Mouse (Mus musculus) intestine, embryonic 14.5 days (tissue): ENCODE measurements around the gene Casp7. TPM values are rescaled to one million over a fixed set of nuclear protein-coding genes. Genes with fewer than 3 reads are reported as not detected.

Experiments used
- ATAC-seq: fragments of 200-750 bp; cut with Nextera tagmentation; replicated peaks from 2 replicates; pipeline ENCODE4 v1.8.0; 2017; ENCODE audit warnings: low read depth, moderate number of reproducible peaks, moderate TSS enrichment, moderate library complexity; ENCODE audit not compliant: low FRiP score, low TSS enrichment
- DNase-seq: peaks from one replicate; pipeline ENCODE4 v3.0.0-alpha.2; 2018; ENCODE audit warnings: low spot score
- H3K27ac ChIP-seq: fragments of 300-500 bp; sonication (generic); 2 replicates; pipeline ENCODE4 v1.5.1; 2014; ENCODE audit warnings: low read depth, mild to moderate bottlenecking, control low read depth
- H3K27me3 ChIP-seq: fragments of 300-500 bp; sonication (generic); replicated peaks from 2 replicates; pipeline ENCODE4 v1.6.1; 2014; ENCODE audit warnings: low read length, control low read depth; ENCODE audit not compliant: control insufficient read depth, insufficient read depth
- H3K36me3 ChIP-seq: fragments of 300-500 bp; sonication (generic); 2 replicates; pipeline ENCODE4 v1.6.1; 2014; ENCODE audit warnings: low read length, control low read depth; ENCODE audit not compliant: control insufficient read depth, insufficient read depth
- H3K4me1 ChIP-seq: fragments of 300-500 bp; sonication (generic); replicated peaks from 2 replicates; pipeline ENCODE4 v1.6.1; 2014; ENCODE audit warnings: low read length, control low read depth, mixed read lengths; ENCODE audit not compliant: control insufficient read depth, insufficient read depth
- H3K4me2 ChIP-seq: fragments of 300-500 bp; sonication (generic); 2 replicates; pipeline ENCODE4 v1.6.1; 2014; ENCODE audit warnings: low read length
- H3K4me3 ChIP-seq: fragments of 300-500 bp; sonication (generic); 2 replicates; pipeline ENCODE4 v1.5.1; 2014; ENCODE audit warnings: low read depth, low read length, control low read depth, mixed read lengths
- H3K9ac ChIP-seq: fragments of 300-500 bp; sonication (generic); 2 replicates; pipeline ENCODE4 v1.6.1; 2014; ENCODE audit warnings: mild to moderate bottlenecking, low read length
- H3K9me3 ChIP-seq: fragments of 300-500 bp; sonication (generic); 2 replicates; pipeline ENCODE4 v1.6.1; 2016; ENCODE audit warnings: low read length, control low read depth; ENCODE audit not compliant: control insufficient read depth
- WGBS: fragments of 180-500 bp; shearing (Covaris S2); extraction: QIAGEN DNeasy Blood & Tissue Kit; methylation state at CpG from one replicate; pipeline ENCODE4 v1.1.7; 2014; 5-methylcytosine and 5-hydroxymethylcytosine counted together
- polyA plus RNA-seq: library from polyadenylated mRNA; unstranded; fragments of >200 nt; fragmentation: Nextera tagmentation; extraction: Ambion mirVana; gene quantifications from 2 replicates; pipeline ENCODE4 v1.2.1, GENCODE M21; 2014

Casp7 gene
- polyA plus RNA-seq, 1 experiment from 2014 or later, result 27.1 TPM

DNA sequence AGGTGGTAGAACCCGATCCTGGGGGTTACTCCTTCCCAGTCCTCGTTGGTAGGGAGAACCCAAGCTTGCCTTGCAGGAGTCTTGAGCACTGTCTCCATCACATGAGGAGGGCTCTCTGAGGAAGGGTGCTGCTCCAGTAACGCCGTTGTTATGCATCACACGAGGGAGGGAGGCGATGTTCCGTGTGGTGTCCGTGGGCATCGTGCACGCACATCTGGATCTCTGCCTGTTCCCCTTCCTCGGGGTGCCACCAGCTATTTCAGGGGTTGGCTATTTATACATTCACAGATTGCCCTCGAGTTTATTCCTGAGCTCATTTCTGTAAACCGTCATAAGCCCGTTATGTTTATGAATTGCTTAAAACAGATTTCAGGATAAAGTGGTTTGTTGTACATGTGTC is 46.5 kb downstream of the Casp7 start:
- peaks cover 4% of the 10 kb centered on the region; the same call in 1 of the 2 replicates for H3K36me3 ChIP-seq
- no peaks in the 10 kb centered on the region for H3K27me3 ChIP-seq
- ATAC-seq, result no peak
- peaks cover 27% of the 10 kb centered on the region for H3K4me1 ChIP-seq
- no peaks in the 10 kb centered on the region for H3K9me3 ChIP-seq
- no peak for DNase-seq
- H3K27ac ChIP-seq, result peak overlapping the region; percentile 73; the same call in 1 of the 2 replicates
- H3K4me2 ChIP-seq, result no peak overlapping the region
- WGBS, result 64% methylated on average over 14 of the region's 14 CpGs
- no peak overlapping the region for H3K4me3 ChIP-seq
- no peak overlapping the region for H3K9ac ChIP-seq

GRCm38 (mm10) chr19:56448784-56449183 is 51.9 kb downstream of the Casp7 start:
- no peak overlapping the region for H3K9ac ChIP-seq
- no peak overlapping the region for H3K4me2 ChIP-seq
- ATAC-seq, result no peak
- no peaks in the 10 kb centered on the region for H3K36me3 ChIP-seq
- H3K27me3 ChIP-seq, result no peaks in the 10 kb centered on the region
- no peak overlapping the region for H3K27ac ChIP-seq
- 93% methylated on average over 4 of the region's 4 CpGs for WGBS
- no peak overlapping the region for H3K4me3 ChIP-seq
- no peaks in the 10 kb centered on the region for H3K9me3 ChIP-seq
- DNase-seq, result no peak
- H3K4me1 ChIP-seq, result peaks cover 18% of the 10 kb centered on the region

GRCm38 (mm10) chr19:56449537-56449936 is 52.6 kb downstream of the Casp7 start:
- no peak for ATAC-seq
- no peaks in the 10 kb centered on the region for H3K27me3 ChIP-seq
- no peaks in the 10 kb centered on the region for H3K36me3 ChIP-seq
- peaks cover 14% of the 10 kb centered on the region for H3K4me1 ChIP-seq
- no peak overlapping the region for H3K4me2 ChIP-seq
- 85% methylated on average over 8 of the region's 8 CpGs for WGBS
- H3K9me3 ChIP-seq, result no peaks in the 10 kb centered on the region
- no peak for DNase-seq
- no peak overlapping the region for H3K9ac ChIP-seq
- no peak overlapping the region for H3K4me3 ChIP-seq
- H3K27ac ChIP-seq, result no peak overlapping the region

DNA sequence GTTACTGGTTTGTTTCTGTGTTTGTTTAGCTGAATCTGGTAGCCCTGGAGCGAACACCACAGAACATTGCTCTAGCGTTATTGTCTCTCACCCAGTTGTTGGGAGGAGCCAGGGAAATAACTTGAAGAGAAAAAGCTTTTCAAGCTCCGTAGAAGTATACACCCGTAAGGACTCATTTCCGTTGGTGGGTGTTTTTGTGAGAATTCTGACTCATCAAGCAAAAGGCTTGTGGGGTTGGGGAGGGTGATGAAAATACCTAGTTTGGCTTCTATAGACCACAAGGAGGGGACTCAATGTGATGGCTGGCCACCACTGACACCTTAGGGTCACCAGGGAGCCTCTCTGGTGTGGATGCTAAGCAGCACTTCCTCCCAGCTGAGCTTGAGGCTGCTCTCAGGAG is 54.0 kb downstream of the Casp7 start:
- no peak overlapping the region for H3K4me3 ChIP-seq
- 79% methylated on average over 5 of the region's 5 CpGs for WGBS
- no peaks in the 10 kb centered on the region for H3K9me3 ChIP-seq
- no peak overlapping the region for H3K27ac ChIP-seq
- DNase-seq (no peak), ATAC-seq (no peak)
- no peak overlapping the region for H3K4me2 ChIP-seq
- H3K27me3 ChIP-seq, result no peaks in the 10 kb centered on the region
- H3K9ac ChIP-seq, result no peak overlapping the region
- no peaks in the 10 kb centered on the region for H3K36me3 ChIP-seq
- H3K4me1 ChIP-seq, result 0 out of 2 replicates have a peak, but pooled peaks cover 2% of the 10 kb centered on the region

DNA sequence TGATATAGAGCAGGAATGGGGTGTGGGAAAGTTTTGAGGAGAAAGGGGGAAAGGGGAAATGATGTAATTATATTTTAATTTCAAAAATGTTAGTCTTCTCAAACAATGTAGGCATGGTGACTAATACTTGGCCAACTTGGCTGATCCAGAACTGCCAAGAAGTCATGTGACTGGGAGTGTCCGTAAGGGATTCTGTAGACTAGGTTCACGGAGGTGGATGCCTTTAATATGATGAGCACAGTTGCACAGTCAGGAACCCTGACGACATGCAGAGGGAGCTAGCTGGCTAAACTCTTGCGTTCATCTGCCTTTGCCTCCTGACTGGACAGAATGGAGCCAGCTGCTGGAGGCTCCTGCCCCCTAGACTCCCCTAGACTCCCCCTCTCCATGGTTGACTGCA is 54.9 kb downstream of the Casp7 start:
- H3K4me3 ChIP-seq, result no peak overlapping the region
- no peaks in the 10 kb centered on the region for H3K36me3 ChIP-seq
- no peak overlapping the region for H3K4me2 ChIP-seq
- H3K9me3 ChIP-seq, result no peaks in the 10 kb centered on the region
- no peaks in the 10 kb centered on the region for H3K27me3 ChIP-seq
- no peaks in the 10 kb centered on the region for H3K4me1 ChIP-seq
- 78% methylated on average over 4 of the region's 4 CpGs for WGBS
- no peak overlapping the region for H3K27ac ChIP-seq
- no peak overlapping the region for H3K9ac ChIP-seq
- ATAC-seq, result no peak
- no peak for DNase-seq

DNA sequence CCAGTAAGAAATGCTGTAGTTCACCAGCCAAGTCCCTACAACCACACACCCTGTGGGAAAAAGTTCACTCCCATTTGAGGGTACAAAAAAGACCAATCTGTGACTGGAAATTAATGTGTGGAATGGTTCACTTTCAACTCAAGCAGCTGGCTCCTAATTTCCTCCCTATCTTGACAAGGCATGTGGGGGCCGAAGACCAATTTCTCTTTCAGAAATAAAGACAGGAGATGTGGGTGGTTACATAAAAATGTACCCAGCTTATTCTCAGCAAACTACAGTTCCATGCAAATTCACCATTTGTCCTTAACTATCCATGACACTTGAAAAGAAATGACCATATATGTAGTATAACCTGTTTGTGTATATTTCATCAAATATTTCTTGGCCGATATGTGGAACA is 55.5 kb downstream of the Casp7 start:
- Histone ChIP-seq H3K4me3 (no peak overlapping the region), H3K36me3 (no peaks in the 10 kb centered on the region), H3K9me3 (no peaks in the 10 kb centered on the region), H3K4me2 (no peak overlapping the region), H3K27ac (no peak overlapping the region), H3K27me3 (no peaks in the 10 kb centered on the region), H3K9ac (no peak overlapping the region), H3K4me1 (0 out of 2 replicates have a peak, but pooled peaks cover 3% of the 10 kb centered on the region)
- WGBS, result 73% methylated on average over 2 of the region's 2 CpGs
- ATAC-seq, result no peak
- DNase-seq, result no peak

DNA sequence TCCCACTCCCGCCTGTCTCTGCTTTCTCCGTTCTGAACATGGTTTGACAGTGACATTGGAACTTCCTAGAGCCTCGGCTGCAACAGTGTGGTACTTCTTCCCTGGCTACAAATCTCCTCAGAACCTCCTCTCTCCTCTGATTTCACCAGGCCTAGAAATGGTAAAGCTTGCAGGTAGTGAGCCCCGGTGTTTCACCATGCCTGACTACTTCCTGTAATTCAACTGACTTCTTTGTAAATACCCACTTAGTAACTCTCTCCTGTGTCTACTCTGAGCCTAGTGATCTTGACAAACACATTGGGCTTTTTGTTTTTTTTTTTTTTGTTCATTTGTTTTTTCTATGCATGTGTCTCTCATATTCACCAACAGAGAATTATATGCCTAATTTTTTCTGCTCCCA is 57.9 kb downstream of the Casp7 start:
- ATAC-seq, result no peak
- Histone ChIP-seq H3K4me1 (0 out of 2 replicates have a peak, but pooled peaks cover 4% of the 10 kb centered on the region), H3K4me3 (no peak overlapping the region), H3K9ac (no peak overlapping the region), H3K27ac (no peak overlapping the region), H3K9me3 (no peaks in the 10 kb centered on the region), H3K27me3 (no peaks in the 10 kb centered on the region), H3K4me2 (no peak overlapping the region), H3K36me3 (no peaks in the 10 kb centered on the region)
- 74% methylated on average over 4 of the region's 4 CpGs for WGBS
- no peak for DNase-seq

DNA sequence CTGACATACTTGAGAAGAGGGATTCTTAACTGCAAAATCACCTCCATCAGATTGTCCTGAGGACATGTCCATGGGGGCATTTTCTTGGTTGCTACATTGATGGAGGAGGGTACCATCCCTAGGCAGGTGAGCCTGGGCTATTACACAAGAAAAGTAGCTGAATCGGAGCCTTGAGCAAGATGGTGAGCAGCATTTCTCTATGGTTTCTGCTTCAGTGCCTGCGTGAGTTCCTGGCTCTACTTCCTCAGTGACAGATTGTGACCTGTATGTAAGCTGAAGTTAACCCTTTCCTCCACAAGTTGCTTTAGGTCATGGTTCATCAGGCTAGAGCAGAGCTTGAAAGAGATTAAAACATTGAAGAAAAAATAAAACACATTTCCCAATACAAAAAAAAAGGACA is 58.4 kb downstream of the Casp7 start:
- Histone ChIP-seq H3K9me3 (no peaks in the 10 kb centered on the region), H3K27me3 (no peaks in the 10 kb centered on the region), H3K4me1 (0 out of 2 replicates have a peak, but pooled peaks cover 4% of the 10 kb centered on the region), H3K4me2 (no peak overlapping the region), H3K4me3 (no peak overlapping the region), H3K36me3 (no peaks in the 10 kb centered on the region), H3K9ac (no peak overlapping the region), H3K27ac (no peak overlapping the region)
- DNase-seq (no peak), ATAC-seq (no peak)
- 52% methylated on average over 2 of the region's 2 CpGs for WGBS

- no peak overlapping the region for H3K9ac ChIP-seq
- no peak overlapping the region for H3K27ac ChIP-seq
- no peak overlapping the region for H3K4me3 ChIP-seq
- no peaks in the 10 kb centered on the region for H3K9me3 ChIP-seq
- H3K4me2 ChIP-seq, result no peak overlapping the region
- H3K36me3 ChIP-seq, result no peaks in the 10 kb centered on the region
- no peaks in the 10 kb centered on the region for H3K27me3 ChIP-seq
- 0 out of 2 replicates have a peak, but pooled peaks cover 4% of the 10 kb centered on the region for H3K4me1 ChIP-seq
- DNase-seq (no peak), ATAC-seq (no peak)
- WGBS, result 77% methylated on average over 4 of the region's 4 CpGs
These were observed 60.6 kb downstream of the Casp7 start for GRCm38 (mm10) chr19:56457569-56457968.
